ENCODE assay signal across 12 mouse cellular contexts in the genomic region with DNA sequence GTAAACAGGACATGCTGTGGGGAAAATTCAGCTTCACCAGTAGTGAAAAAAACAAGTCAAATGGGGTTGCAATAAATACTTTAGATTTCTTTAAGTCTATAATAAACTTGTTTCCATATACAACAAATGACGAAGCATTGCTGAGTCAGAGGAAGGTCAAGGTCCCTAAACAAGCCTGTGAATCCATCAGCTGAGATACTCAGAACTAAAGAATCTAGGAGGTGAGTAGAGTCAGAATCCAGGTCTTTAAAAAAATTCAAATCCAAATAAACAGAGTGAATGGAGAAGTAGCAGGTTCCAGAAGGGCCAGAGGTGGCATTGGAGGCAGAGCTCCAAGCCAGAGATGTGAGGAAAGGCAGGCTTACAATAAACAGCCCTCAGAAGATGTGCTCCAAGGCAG.
"Had no signal": no experiment of that assay in that cellular context is flagged by ENCODE, and none has a peak within 500 bp of the region (broad histone marks: within the 10 kb centered on the region; RNA-seq: fewer than 3 reads in every experiment).

No protein-coding gene starts in this region.

- DNase-seq: retina, postnatal 1 day; right cerebral cortex, adult 18-20 months; right cerebral cortex, postnatal 14 days; right cerebral cortex, postnatal 25 days; right cerebral cortex, postnatal 4 days; spleen, adult 18-20 months; thymus, adult 18-20 months; thymus, adult 2 months; thymus, postnatal 14 days; thymus, postnatal 25 days; thymus, postnatal 36 days; thymus, postnatal 4 days had no signal
